Mouse (Mus musculus) stomach, postnatal 0 days (tissue): ENCODE measurements around the gene Olfr591. TPM values are rescaled to one million over a fixed set of nuclear protein-coding genes. Genes with fewer than 3 reads are reported as not detected.
"Not testable (repeated sequence)": the region's sequence is repeated elsewhere in the genome, so short reads cannot be mapped to it uniquely, and the experiment has no call there.

Source experiments
- ATAC-seq: fragments of 200-750 bp; cut with Nextera tagmentation; 2 replicates; pipeline ENCODE4 v1.8.0; 2017; ENCODE audit not compliant: low FRiP score, low TSS enrichment
- DNase-seq: peaks from one replicate; pipeline ENCODE4 v3.0.0-alpha.2; 2016; ENCODE audit warnings: low spot score
- H3K27ac ChIP-seq: fragments of 300-500 bp; sonication (generic); replicated peaks from 2 replicates; pipeline ENCODE4 v1.5.1; 2014; ENCODE audit warnings: mild to moderate bottlenecking, control low read depth
- H3K27me3 ChIP-seq: fragments of 300-500 bp; sonication (generic); 2 replicates; pipeline ENCODE4 v1.6.1; 2014; ENCODE audit warnings: low read length; ENCODE audit not compliant: control insufficient read depth, insufficient read depth
- H3K36me3 ChIP-seq: fragments of 300-500 bp; sonication (generic); 2 replicates; pipeline ENCODE4 v1.6.1; 2014; ENCODE audit warnings: low read length, mixed read lengths; ENCODE audit not compliant: control insufficient read depth, insufficient read depth
- H3K4me1 ChIP-seq: fragments of 300-500 bp; sonication (generic); replicated peaks from 2 replicates; pipeline ENCODE4 v1.6.1; 2014; ENCODE audit warnings: antibody characterized with exemption; ENCODE audit not compliant: control insufficient read depth, insufficient read depth
- H3K4me2 ChIP-seq: fragments of 300-500 bp; sonication (generic); replicated peaks from 2 replicates; pipeline ENCODE4 v1.6.1; 2014; ENCODE audit warnings: low read depth, mild to moderate bottlenecking, control low read depth, moderate library complexity
- H3K4me3 ChIP-seq: fragments of 300-500 bp; sonication (generic); 2 replicates; pipeline ENCODE4 v1.5.1; 2014; ENCODE audit warnings: low read depth, low read length, control low read depth
- H3K9ac ChIP-seq: fragments of 300-500 bp; sonication (generic); 2 replicates; pipeline ENCODE4 v1.6.1; 2014; ENCODE audit warnings: mild to moderate bottlenecking, low read length, control low read depth, mixed read lengths
- H3K9me3 ChIP-seq: fragments of 300-500 bp; sonication (generic); 2 replicates; pipeline ENCODE4 v1.6.1; 2016; ENCODE audit warnings: low read length; ENCODE audit not compliant: control insufficient read depth
- CTCF ChIP-seq: IDR thresholded peaks from 2 replicates; pipeline ENCODE4 v1.5.1; 2016; ENCODE audit warnings: antibody characterized with exemption, low read depth, mild to moderate bottlenecking, moderate library complexity
- EP300 ChIP-seq: optimal IDR thresholded peaks from 2 replicates; pipeline ENCODE3; 2016; ENCODE audit warnings: antibody characterized with exemption
- WGBS: fragments of 180-500 bp; shearing (Covaris S2); extraction: QIAGEN DNeasy Blood & Tissue Kit; methylation state at CpG from one replicate; pipeline ENCODE4 v1.1.7; 2014; 5-methylcytosine and 5-hydroxymethylcytosine counted together
- polyA plus RNA-seq: library from polyadenylated mRNA; unstranded; fragments of >200 nt; fragmentation: Nextera tagmentation; extraction: Ambion mirVana; gene quantifications from 2 replicates; pipeline ENCODE4 v1.2.1, GENCODE M21; 2015

Olfr591 gene
- polyA plus RNA-seq: not detected in 2 replicates

- 65% methylated on average over 1 of the region's 1 CpGs for WGBS
- ATAC-seq (no peak), DNase-seq (no peak)
- Histone ChIP-seq H3K27ac (no peak within 1 kb of the TSS), H3K36me3 (no peaks in the 10 kb centered on the region), H3K9me3 (no peaks in the 10 kb centered on the region), H3K9ac (no peak within 1 kb of the TSS), H3K4me3 (no peak within 1 kb of the TSS), H3K4me2 (no peak within 1 kb of the TSS), H3K27me3 (no peaks in the 10 kb centered on the region), H3K4me1 (no peaks in the 10 kb centered on the region)
- TF ChIP-seq EP300 (no peak), CTCF (no peak)
Observed at GRCm38 (mm10) chr7:103178240-103178639, at the start of gene Olfr591. Gene Olfr591, minus strand, starts transcription at chr7:103178340.

DNA sequence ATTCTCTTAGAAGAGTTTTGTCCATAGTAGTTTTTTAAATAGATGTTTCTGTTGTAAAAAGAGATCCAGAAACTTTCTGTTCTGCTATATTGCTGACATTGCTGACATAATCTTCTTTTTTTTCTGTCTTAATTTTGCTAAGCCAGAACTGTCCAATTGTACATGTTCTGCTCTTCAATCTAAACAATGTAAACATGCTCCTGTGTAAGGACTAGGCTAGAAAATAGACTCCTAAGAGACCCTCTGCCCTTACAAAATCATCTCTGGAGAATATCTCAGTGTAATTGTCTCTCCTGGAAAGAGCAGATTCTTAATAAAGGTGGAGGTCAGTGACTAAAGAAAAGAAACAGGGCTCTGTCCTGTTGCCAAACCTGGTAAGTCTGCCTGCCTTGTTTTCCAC is 38.6 kb upstream of the Olfr591 start, which contains the start of gene Olfr594:
TSS of gene Olfr594 (plus strand) at position 301 of the 400 bp plus-strand sequence.
- TF ChIP-seq EP300 (no peak), CTCF (no peak)
- no peaks in the 10 kb centered on the region for H3K36me3 ChIP-seq
- H3K4me1 ChIP-seq: no peaks in the 10 kb centered on the region
- DNase-seq (no peak), ATAC-seq (no peak)
- H3K4me2 ChIP-seq: no peak within 1 kb of the TSS
- H3K27me3 ChIP-seq: no peaks in the 10 kb centered on the region
- H3K9me3 ChIP-seq: no peaks in the 10 kb centered on the region
- H3K4me3 ChIP-seq: no peak within 1 kb of the TSS
- no peak within 1 kb of the TSS for H3K27ac ChIP-seq
- no peak within 1 kb of the TSS for H3K9ac ChIP-seq

DNA sequence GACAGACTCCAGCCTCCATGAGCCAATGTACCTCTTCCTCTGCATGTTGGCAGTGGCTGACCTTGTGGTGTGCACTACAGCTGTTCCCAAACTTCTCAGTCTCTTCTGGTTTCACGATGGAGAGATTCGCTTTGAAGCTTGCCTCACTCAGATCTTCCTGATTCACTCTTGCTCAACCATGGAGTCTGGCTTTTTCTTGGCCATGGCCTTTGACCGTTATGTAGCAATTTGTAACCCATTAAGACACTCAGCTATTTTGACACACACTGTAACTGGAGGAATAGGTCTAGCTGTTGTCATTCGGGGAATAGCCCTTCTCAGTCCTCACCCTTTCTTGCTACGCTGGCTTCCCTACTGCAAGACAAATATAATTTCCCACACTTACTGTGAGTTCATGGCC is 33.9 kb upstream of the Olfr591 start:
- not testable (repeated sequence) for H3K36me3 ChIP-seq, H3K9ac ChIP-seq, H3K4me1 ChIP-seq, H3K27ac ChIP-seq, H3K4me3 ChIP-seq, DNase-seq, H3K27me3 ChIP-seq, ATAC-seq, H3K9me3 ChIP-seq, H3K4me2 ChIP-seq
- WGBS: 85% methylated on average over 5 of the region's 5 CpGs

GRCm38 (mm10) chr7:103211562-103211961 is 33.4 kb upstream of the Olfr591 start, which contains the start of gene Olfr593:
Gene Olfr593, plus strand, starts transcription at chr7:103211862.
- no peak within 1 kb of the TSS for H3K4me2 ChIP-seq

DNA sequence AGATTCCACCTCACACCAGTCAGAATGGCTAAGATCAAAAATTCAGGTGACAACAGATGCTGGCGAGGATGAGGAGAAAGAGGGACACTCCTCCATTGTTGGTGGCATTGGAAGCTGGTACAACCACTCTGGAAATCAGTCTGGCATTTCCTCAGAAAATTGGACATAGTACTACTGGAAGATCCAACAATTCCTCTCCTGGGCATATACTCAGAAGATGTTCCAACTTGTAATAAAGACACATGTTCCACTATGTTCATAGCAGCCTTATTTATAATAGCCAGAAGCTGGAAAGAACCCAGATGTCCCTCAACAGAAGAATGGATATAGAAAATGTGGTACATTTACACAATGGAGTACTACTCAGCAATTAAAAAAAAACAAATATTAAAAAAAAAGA is 6.4 kb upstream of the Olfr591 start, which contains the start of gene Olfr592:
TSS of gene Olfr592 (plus strand) at position 301 of the 400 bp plus-strand sequence.
- not testable (repeated sequence) for ATAC-seq, H3K9ac ChIP-seq, H3K4me3 ChIP-seq, H3K4me2 ChIP-seq, DNase-seq, H3K27ac ChIP-seq, H3K9me3 ChIP-seq, H3K36me3 ChIP-seq, H3K4me1 ChIP-seq, H3K27me3 ChIP-seq
- WGBS: 67% methylated on average over 1 of the region's 1 CpGs

More at GRCm38 (mm10) chr7:103211562-103211961, 33.4 kb upstream of the Olfr591 start, which contains the start of gene Olfr593:
- no peak within 1 kb of the TSS for H3K9ac ChIP-seq
- no peaks in the 10 kb centered on the region for H3K4me1 ChIP-seq
- H3K27ac ChIP-seq: no peak within 1 kb of the TSS
- H3K4me3 ChIP-seq: no peak within 1 kb of the TSS
- H3K9me3 ChIP-seq: no peaks in the 10 kb centered on the region
- H3K27me3 ChIP-seq: no peaks in the 10 kb centered on the region
- no peak for DNase-seq
- no peak for TF ChIP-seq CTCF
- no peak for TF ChIP-seq EP300
- no peak for ATAC-seq
- no peaks in the 10 kb centered on the region for H3K36me3 ChIP-seq
- 71% methylated on average over 1 of the region's 1 CpGs for WGBS

- WGBS: 73% methylated on average over 5 of the region's 5 CpGs
- ATAC-seq: no peak
Observed at GRCm38 (mm10) chr7:103169697-103170096, 8.4 kb downstream of the Olfr591 start.

More at GRCm38 (mm10) chr7:103169697-103170096, 8.4 kb downstream of the Olfr591 start:
- Histone ChIP-seq H3K4me3 (no peak overlapping the region), H3K9ac (no peak overlapping the region), H3K4me2 (no peak overlapping the region), H3K4me1 (no peaks in the 10 kb centered on the region), H3K27ac (no peak overlapping the region), H3K27me3 (no peaks in the 10 kb centered on the region), H3K9me3 (no peaks in the 10 kb centered on the region), H3K36me3 (no peaks in the 10 kb centered on the region)
- TF ChIP-seq CTCF (no peak), EP300 (no peak)
- DNase-seq: no peak
